Mouse (Mus musculus) heart, adult 2 months (tissue): ENCODE data around the gene Srsf7.

Experiments
- CTCF ChIP-seq: fragments of 200-600 bp; IDR thresholded peaks from 2 replicates; pipeline ENCODE4 v1.8.1; 2022; ENCODE audit warnings: antibody characterized with exemption, mild to moderate bottlenecking, moderate library complexity
- EP300 ChIP-seq: fragments of 200-500 bp; IDR thresholded peaks from 2 replicates; pipeline ENCODE4 v1.6.1; 2011; ENCODE audit warnings: low read depth, low read length, control low read depth; ENCODE audit not compliant: insufficient read depth
- POLR2A ChIP-seq: fragments of 200-500 bp; IDR thresholded peaks from 2 replicates; pipeline ENCODE4 v1.6.1; 2011; ENCODE audit warnings: mild to moderate bottlenecking, low read depth, low read length, control low read depth; ENCODE audit not compliant: insufficient read depth

- no peak for TF ChIP-seq EP300
- no peak for TF ChIP-seq CTCF
- no peak for TF ChIP-seq POLR2A
These were observed 45.8 kb upstream of the Srsf7 start for GRCm38 (mm10) chr17:80252757-80253525.
